Mouse (Mus musculus) lung, embryonic 16.5 days (tissue): ENCODE data around the gene Rpl13. TPM values are rescaled to one million over a fixed set of nuclear protein-coding genes. Genes with fewer than 3 reads are reported as not detected.
"Not testable (repeated sequence)": the region's sequence is repeated elsewhere in the genome, so short reads cannot be mapped to it uniquely, and the experiment has no call there.

Experiments
- ATAC-seq: fragments of 200-750 bp; cut with Nextera tagmentation; 2 replicates; pipeline ENCODE4 v1.8.0; 2017; ENCODE audit warnings: low read depth, mild to moderate bottlenecking, moderate library complexity
- H3K27ac ChIP-seq: fragments of 300-500 bp; sonication (generic); 2 replicates; pipeline ENCODE4 v1.5.1; 2014; ENCODE audit warnings: mild to moderate bottlenecking, control low read depth, low read length
- H3K27me3 ChIP-seq: fragments of 300-500 bp; sonication (generic); 2 replicates; pipeline ENCODE4 v1.6.1; 2014; ENCODE audit warnings: low read depth, low read length, mixed read lengths; ENCODE audit not compliant: control insufficient read depth, insufficient read depth
- H3K36me3 ChIP-seq: fragments of 300-500 bp; sonication (generic); 2 replicates; pipeline ENCODE4 v1.6.1; 2014; ENCODE audit warnings: low read length; ENCODE audit not compliant: control insufficient read depth, insufficient read depth
- H3K4me1 ChIP-seq: fragments of 300-500 bp; sonication (generic); replicated peaks from 2 replicates; pipeline ENCODE4 v1.6.1; 2014; ENCODE audit warnings: low read length, mixed read lengths; ENCODE audit not compliant: control insufficient read depth, insufficient read depth
- H3K4me2 ChIP-seq: fragments of 300-500 bp; sonication (generic); 2 replicates; pipeline ENCODE4 v1.6.1; 2014; ENCODE audit warnings: low read depth, low read length, control low read depth
- H3K4me3 ChIP-seq: fragments of 300-500 bp; sonication (generic); 2 replicates; pipeline ENCODE4 v1.5.1; 2014; ENCODE audit warnings: mild to moderate bottlenecking, low read length, control low read depth
- H3K9ac ChIP-seq: fragments of 300-500 bp; sonication (generic); 2 replicates; pipeline ENCODE4 v1.6.1; 2014; ENCODE audit warnings: low read length, control low read depth
- H3K9me3 ChIP-seq: fragments of 300-500 bp; sonication (generic); 2 replicates; pipeline ENCODE4 v1.6.1; 2016; ENCODE audit warnings: low read length; ENCODE audit not compliant: control insufficient read depth
- WGBS: fragments of 180-500 bp; shearing (Covaris S2); extraction: QIAGEN DNeasy Blood & Tissue Kit; methylation state at CpG from one replicate; pipeline ENCODE4 v1.1.7; 2014; 5-methylcytosine and 5-hydroxymethylcytosine counted together
- polyA plus RNA-seq: library from polyadenylated mRNA; unstranded; fragments of >200 nt; fragmentation: Nextera tagmentation; extraction: Ambion mirVana; gene quantifications from 2 replicates; pipeline ENCODE4 v1.2.1, GENCODE M21; 2015

Rpl13 gene
- polyA plus RNA-seq, 1 experiment from 2014 or later, result 1,484 TPM

DNA sequence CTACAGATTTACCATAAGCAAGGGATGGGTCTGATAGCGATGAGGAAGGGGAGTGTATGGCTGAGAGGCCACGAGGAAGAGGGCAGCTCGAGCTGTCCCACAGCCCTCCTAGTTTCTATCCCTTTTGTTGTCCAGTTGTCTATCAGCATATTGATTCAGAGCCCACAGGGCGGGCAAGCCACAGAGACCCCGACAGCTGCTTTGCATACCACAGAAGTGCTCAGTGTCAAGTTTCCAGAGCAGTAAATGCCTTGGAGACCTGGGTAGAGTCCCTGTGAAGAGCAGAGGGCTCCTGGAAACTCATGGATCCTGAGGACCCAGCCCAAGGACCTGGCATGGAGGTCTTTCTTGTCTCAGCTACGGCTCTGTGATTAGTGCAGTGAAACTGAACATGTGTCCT, 19.2 kb upstream of the Rpl13 start:
- Histone ChIP-seq H3K4me2 (no peak overlapping the region), H3K4me3 (no peak overlapping the region), H3K36me3 (peaks cover 44% of the 10 kb centered on the region), H3K27ac (no peak overlapping the region), H3K9ac (no peak overlapping the region), H3K9me3 (no peaks in the 10 kb centered on the region), H3K4me1 (no peaks in the 10 kb centered on the region), H3K27me3 (no peaks in the 10 kb centered on the region)
- no peak for ATAC-seq
- 89% methylated on average over 6 of the region's 6 CpGs for WGBS

DNA sequence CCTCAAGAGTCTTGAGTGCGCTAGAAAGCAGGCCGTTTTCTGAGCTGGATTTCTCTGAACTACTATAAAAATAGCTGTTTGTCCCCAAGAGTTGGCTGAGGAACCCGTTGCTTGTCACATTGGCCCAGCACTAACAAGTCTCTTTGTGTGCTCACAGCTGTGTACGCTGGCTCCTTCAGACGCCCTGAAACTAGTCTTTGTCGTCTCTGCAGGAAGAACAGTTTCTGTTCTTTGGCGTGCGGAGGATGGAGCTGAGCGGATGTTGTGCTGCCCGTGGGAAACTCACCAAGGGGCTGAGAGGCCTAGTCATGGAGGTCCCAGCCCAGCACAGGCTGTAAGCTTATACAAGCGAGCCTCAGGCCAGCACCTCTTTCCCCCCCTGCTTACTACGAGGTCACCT, 18.5 kb upstream of the Rpl13 start:
- no peak overlapping the region for H3K9ac ChIP-seq
- H3K36me3 ChIP-seq, result peaks cover 44% of the 10 kb centered on the region
- no peak for ATAC-seq
- no peaks in the 10 kb centered on the region for H3K27me3 ChIP-seq
- H3K4me1 ChIP-seq, result no peaks in the 10 kb centered on the region
- no peaks in the 10 kb centered on the region for H3K9me3 ChIP-seq
- 84% methylated on average over 12 of the region's 12 CpGs for WGBS
- H3K27ac ChIP-seq, result no peak overlapping the region
- H3K4me2 ChIP-seq, result no peak overlapping the region
- H3K4me3 ChIP-seq, result no peak overlapping the region

DNA sequence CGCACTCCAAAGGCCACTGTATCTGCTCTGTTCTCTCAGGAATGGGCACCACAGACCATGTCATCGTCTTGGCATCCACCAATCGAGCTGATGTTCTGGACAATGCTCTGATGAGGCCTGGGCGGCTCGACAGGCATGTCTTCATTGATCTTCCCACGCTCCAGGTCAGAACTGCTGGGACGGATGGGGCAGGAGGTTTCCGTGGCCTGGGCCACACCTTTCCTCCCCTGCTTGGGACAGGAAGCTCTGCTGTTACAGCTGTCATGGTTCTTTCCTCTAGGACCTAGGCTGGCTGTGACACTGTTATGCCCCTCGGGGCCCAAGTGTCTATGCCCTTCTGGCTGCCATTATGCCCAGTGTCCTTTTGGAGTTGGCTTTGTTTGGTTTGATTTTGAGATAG, 14.9 kb upstream of the Rpl13 start:
- no peak for ATAC-seq
- H3K4me1 ChIP-seq, result no peaks in the 10 kb centered on the region
- H3K4me3 ChIP-seq, result no peak overlapping the region
- H3K9ac ChIP-seq, result no peak overlapping the region
- H3K27me3 ChIP-seq, result no peaks in the 10 kb centered on the region
- no peaks in the 10 kb centered on the region for H3K9me3 ChIP-seq
- H3K4me2 ChIP-seq, result no peak overlapping the region
- peaks cover 51% of the 10 kb centered on the region for H3K36me3 ChIP-seq
- no peak overlapping the region for H3K27ac ChIP-seq
- 71% methylated on average over 9 of the region's 9 CpGs for WGBS

DNA sequence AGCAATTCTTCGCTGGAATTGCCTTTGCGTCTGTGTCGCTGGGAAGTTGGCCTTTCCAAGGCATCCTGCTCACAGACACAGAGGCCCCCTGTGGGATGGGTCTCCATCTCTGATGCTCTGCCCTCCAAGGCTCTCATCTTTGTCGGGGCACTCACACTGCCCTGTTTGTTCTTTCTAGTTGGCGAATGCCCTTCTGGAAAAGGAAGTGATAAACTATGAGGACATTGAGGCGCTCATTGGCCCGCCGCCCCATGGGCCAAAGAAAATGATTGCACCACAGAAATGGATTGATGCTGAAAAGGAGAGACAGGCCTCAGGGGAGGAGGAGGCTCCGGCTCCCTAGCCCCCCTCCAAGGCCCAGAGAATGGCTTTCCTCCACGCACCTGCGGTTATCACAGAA, 4.9 kb upstream of the Rpl13 start:
- 89% methylated on average over 11 of the region's 11 CpGs for WGBS
- Histone ChIP-seq H3K27me3 (no peaks in the 10 kb centered on the region), H3K4me2 (no peak overlapping the region), H3K4me3 (no peak overlapping the region), H3K9ac (no peak overlapping the region), H3K36me3 (peaks cover 27% of the 10 kb centered on the region), H3K27ac (no peak overlapping the region), H3K4me1 (peaks cover 3% of the 10 kb centered on the region; the same call in 1 of the 2 replicates), H3K9me3 (no peaks in the 10 kb centered on the region)
- no peak for ATAC-seq

DNA sequence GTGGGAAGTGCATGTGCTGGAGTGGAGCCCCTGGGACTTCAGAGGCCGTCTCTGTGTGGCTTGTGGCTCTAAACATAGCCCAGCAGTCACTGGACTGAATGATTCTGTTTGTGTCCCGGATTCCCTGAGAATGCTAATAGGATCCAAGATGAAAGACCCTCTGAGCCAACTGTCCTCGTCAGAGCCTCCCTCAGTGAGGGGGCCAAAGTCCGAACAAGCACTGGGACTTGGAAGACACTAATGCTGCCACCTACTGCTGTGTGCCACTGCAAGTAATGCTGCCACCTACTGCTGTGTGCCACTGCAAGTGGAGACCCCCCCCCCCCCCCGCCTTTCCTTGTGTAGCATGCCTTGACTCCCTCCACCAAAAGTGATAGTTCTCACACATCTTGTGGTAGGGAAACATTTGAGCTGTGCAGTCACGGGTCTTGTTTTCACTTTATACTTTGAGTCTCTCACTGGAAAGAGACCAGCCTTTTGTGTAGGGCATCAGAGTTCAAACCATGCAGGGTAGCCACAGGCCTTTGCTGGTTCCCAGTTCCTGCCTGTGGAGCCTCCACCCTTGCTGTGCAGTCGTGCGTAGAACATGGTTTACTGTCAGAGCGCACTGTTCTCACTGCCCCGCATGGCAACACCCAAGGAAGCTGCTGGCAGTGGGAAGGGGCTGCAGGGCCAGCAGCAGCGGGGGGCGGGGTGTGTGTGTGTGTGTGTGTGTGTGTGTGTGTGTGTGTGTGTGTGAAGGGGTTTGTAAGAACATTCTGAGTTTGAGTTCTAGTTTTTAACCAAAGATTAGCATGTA, 4.2 kb upstream of the Rpl13 start:
- H3K9me3 ChIP-seq, result no peaks in the 10 kb centered on the region
- H3K27ac ChIP-seq, result no peak overlapping the region
- H3K4me2 ChIP-seq, result no peak overlapping the region
- peaks cover 3% of the 10 kb centered on the region; the same call in 1 of the 2 replicates for H3K4me1 ChIP-seq
- peaks cover 27% of the 10 kb centered on the region for H3K36me3 ChIP-seq
- ATAC-seq, result no peak
- WGBS, result 82% methylated on average over 12 of the region's 12 CpGs
- H3K9ac ChIP-seq, result no peak overlapping the region
- no peak overlapping the region for H3K4me3 ChIP-seq
- no peaks in the 10 kb centered on the region for H3K27me3 ChIP-seq

DNA sequence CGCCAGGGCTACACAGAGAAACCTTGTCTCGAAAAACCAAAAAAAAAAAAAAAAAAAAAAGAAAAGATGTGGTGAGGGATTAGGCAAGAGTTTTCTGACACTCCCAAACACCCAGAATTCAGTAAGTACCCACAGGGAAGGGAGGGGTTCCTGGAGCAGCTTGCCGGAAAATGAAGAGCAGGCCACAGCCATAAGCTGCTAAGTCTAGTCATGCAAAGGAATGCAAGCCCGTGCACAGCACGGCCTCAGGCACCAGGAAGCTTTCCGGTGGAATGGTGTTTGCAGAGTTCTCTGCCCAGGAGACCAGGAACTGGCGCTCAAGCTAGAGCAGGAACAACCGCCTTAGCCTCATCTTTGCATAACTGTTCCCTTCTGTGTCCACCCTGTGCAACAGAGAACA, 1.9 kb upstream of the Rpl13 start:
- Histone ChIP-seq H3K27ac (peak overlapping the region; percentile 73), H3K9me3 (no peaks in the 10 kb centered on the region), H3K4me3 (no peak overlapping the region), H3K27me3 (no peaks in the 10 kb centered on the region), H3K4me1 (peaks cover 10% of the 10 kb centered on the region), H3K36me3 (peaks cover 27% of the 10 kb centered on the region), H3K4me2 (no peak overlapping the region), H3K9ac (no peak overlapping the region; the same call in 1 of the 2 replicates)
- ATAC-seq, result no peak
- WGBS, result 44% methylated on average over 8 of the region's 8 CpGs

DNA sequence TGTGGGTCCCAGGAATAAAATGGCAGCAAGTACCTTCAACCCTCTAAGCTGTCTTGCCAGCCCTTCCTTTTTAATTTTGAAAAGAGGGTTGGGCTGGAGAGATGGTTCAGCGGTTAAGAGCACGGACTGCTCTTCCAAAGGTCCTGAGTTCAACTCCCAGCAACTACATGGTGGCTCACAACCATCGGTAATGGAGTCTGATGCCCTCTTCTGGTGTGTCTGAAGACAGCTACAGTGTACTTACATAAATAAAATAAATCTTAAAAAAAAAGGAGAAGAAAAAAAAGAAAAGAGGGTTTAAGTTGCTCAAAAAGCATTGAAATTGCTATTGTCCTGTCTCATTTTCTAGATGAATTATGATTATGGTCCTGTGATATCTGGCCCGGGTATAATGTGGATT, 906 bp upstream of the Rpl13 start:
- H3K36me3 ChIP-seq, result peaks cover 32% of the 10 kb centered on the region
- H3K27me3 ChIP-seq, result no peaks in the 10 kb centered on the region
- WGBS, result 66% methylated on average over 4 of the region's 4 CpGs
- H3K9me3 ChIP-seq, result no peaks in the 10 kb centered on the region
- peaks cover 10% of the 10 kb centered on the region for H3K4me1 ChIP-seq
- H3K4me2 ChIP-seq, result peak overlapping the region; percentile 86; the same call in 1 of the 2 replicates
- no peak for ATAC-seq
- no peak overlapping the region for H3K27ac ChIP-seq
- H3K4me3 ChIP-seq, result no peak overlapping the region
- no peak overlapping the region for H3K9ac ChIP-seq

DNA sequence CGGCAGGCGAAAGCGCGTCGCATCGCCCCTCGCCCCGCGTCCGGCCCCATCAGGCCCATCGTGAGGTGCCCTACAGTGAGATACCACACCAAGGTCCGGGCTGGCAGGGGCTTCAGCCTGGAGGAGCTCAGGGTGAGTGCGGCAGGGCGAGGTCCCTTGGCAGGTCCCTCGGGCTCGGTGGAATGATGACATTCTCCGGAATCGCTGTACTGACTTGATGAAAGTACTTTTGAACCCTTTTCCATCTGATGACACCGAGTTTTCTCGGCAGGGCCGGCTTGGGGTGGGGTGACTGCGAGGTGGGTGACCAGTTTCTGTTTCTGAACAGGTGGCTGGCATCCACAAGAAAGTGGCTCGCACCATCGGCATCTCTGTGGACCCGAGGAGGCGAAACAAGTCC, 705 bp downstream of the Rpl13 start:
- H3K9me3 ChIP-seq, H3K27me3 ChIP-seq, ATAC-seq: not testable (repeated sequence)
- Histone ChIP-seq H3K4me2 (peak overlapping the region; percentile 78), H3K4me1 (peaks cover 10% of the 10 kb centered on the region), H3K36me3 (peaks cover 26% of the 10 kb centered on the region), H3K27ac (peak overlapping the region; percentile 83), H3K9ac (peak overlapping the region; percentile 97), H3K4me3 (peak overlapping the region; percentile 81)
- under 1% methylated on average over 17 of the region's 26 CpGs for WGBS

DNA sequence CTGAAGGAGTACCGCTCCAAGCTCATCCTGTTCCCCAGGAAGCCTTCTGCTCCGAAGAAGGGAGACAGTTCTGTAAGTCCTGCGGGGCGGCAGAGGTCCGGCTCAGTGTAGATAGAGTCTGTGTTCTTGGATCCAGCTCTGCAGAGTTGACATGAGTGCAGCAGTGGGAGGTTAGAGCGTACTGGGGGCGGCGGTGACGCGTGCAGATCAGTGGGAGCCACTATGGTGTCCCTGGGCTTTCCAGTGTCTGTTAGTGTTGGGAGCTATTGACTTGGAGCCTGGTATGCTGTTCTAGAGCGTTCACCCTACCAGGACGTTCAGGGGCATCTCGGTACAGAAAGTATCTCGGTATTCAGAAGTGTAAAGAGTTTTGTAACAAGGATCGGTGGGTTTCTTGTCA, 1.1 kb downstream of the Rpl13 start:
- Histone ChIP-seq H3K4me2 (peak overlapping the region; percentile 78), H3K36me3 (peaks cover 25% of the 10 kb centered on the region), H3K27ac (peak overlapping the region; percentile 83; the same call in 1 of the 2 replicates), H3K4me1 (peaks cover 10% of the 10 kb centered on the region), H3K9ac (peak overlapping the region; percentile 97), H3K9me3 (no peaks in the 10 kb centered on the region), H3K4me3 (peak overlapping the region; percentile 81), H3K27me3 (no peaks in the 10 kb centered on the region)
- no peak for ATAC-seq
- 10% methylated on average over 13 of the region's 15 CpGs for WGBS
